Mouse (Mus musculus) cerebellum, postnatal 25 days (tissue): ENCODE measurements around the gene Tacc2.
"Not testable (repeated sequence)": the region's sequence is repeated elsewhere in the genome, so short reads cannot be mapped to it uniquely, and the experiment has no call there.

Experiments used
- DNase-seq, 2 experiments: peaks; one replicate each; pipeline ENCODE4 v3.0.0; 2021; ENCODE audit warnings: mixed read lengths in 2 of 2

The Tacc2 gene

GRCm38 (mm10) chr7:130577388-130578003 lies at the start of gene Tacc2:
TSS of gene Tacc2 (plus strand) at chr7:130577438.
- no peak for DNase-seq

- not testable (repeated sequence) for DNase-seq
Observed at GRCm38 (mm10) chr7:130531138-130531537, 46.1 kb upstream of the Tacc2 start.

GRCm38 (mm10) chr7:130533316-130534260 lies 43.6 kb upstream of the Tacc2 start:
- peak; percentile 89 to 95 for DNase-seq

DNA sequence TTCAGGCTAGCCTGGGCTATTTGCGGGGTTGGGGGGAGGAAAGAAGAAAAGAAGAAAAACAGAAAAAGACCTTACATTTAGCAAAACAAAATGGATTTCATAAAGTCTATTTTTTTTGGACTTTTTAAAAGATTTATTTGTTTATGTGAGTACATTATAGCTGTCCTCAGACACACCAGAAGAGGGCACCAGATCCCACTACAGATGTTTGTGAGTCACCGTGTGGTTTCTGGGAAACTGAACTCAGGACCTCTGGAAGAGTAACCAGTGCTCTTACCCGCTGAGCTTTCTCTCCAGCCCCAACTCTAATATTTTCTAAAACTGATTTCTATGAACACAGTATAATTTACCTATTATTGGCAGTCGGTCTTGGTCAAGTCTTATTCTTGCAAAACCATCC lies 42.1 kb upstream of the Tacc2 start:
- no peak for DNase-seq

DNA sequence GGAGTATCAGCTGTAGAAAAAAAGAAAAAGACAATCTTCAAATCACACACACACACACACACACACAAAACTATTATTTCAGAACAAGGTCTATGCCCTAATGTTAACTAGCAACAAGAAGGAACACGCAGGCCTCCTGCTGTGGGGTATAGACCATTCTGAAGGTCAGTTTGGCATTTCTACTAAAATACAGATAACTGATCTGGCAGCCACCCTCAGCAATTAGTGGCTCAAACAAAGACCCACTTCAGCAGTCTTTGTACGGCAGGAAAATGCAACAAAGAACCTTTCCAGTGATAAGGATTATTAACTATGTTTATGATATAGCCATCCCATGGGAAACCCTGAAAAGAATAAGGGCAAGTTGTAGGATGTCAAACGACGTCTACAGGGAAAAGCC lies 40.2 kb upstream of the Tacc2 start:
- DNase-seq = no peak

DNA sequence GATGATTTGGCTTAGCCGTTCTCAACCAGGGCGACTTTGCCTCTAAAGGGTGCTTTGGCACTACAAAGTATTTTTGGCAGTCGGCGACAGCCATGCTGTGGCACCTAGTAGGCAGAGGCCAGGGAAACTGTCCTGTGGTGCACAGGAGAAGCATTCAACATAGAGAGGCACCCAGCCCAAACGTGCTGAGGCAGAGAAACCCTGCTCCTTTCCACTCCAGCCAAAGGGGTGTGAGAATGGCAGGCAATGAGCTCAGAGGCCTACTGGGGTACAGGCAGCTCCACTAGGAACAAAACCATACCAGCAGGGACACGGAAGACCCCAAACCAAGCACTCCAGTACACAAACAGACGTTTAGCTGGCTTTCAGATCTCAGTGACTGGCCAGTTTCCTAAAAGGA lies 37.1 kb upstream of the Tacc2 start:
- no peak for DNase-seq

- DNase-seq = no peak
Observed at GRCm38 (mm10) chr7:130543181-130543580, 34.1 kb upstream of the Tacc2 start.

DNA sequence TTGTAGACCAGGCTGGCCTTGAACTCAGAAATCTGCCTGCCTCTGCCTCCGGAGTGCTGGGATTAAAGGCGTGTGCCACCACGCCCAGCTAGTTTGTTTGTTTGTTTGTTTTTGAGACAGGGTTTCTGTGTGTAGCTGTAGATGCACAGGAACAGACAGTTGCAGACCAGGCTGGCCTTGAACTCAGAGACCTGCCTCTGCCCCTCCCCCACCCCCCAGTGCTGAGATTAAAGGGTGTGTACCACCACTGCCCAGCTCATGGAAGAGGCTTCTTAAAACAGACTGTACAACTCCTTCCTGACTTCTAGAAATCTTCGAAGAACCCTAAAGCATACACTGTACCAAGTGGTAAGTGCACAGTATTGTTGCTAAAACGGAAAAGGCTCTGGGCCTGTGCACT lies 31.8 kb upstream of the Tacc2 start:
- DNase-seq = no peak

GRCm38 (mm10) chr7:130545893-130546292 lies 31.3 kb upstream of the Tacc2 start:
- no peak for DNase-seq

DNA sequence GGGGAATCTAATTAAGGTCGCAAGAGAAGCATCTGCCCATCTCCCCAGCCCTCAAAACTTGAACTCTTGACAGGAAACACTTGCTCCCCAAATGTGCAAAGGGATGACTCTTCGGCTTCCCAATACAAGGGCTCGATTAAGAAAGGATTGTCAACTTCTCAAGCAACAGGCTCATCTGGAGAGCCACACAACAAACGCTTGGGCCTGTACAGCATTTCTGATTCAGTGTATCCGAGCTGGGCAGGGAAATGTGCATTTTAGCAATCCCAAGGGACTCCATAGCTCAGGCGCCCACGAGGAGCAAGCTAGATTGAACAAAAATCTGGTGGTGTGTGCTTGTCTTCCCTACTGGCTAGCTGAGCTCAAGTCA lies 30.8 kb upstream of the Tacc2 start:
- DNase-seq = no peak

DNA sequence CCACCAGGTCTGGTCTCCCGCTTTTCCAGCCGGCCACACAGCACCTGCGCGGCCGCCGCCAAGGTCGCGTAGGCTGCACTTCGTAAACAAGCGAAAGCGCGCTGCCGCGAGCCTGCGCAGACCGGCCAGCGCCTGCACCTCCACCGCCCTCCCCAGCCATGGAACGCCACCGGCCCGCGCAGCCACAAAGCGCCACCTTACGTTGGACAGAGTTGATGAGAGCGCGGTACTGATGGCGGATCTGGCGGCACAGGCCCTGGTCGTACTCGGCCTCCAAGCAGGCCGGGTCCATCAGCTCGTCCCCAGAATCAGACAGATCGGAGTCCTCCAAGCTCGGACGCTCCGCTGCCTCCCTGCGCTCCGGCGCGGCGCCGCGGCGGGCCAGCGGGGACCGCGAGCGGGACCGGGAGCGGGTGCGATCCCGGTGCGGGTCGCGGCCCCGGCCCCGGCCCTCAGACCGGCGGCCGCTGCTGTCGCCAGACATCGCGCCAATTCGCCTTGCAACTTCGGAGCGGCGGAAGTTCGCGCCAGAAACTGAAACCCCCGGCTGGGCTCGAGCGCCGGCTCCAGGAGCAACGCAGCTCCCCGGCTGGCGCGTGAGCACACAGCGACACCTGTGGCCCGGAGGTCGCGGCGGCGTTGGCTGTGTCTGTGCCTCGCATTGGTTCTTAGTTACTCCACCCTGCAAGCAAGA lies 30.3 kb upstream of the Tacc2 start:
- peak; percentile 95 to 97 for DNase-seq

DNA sequence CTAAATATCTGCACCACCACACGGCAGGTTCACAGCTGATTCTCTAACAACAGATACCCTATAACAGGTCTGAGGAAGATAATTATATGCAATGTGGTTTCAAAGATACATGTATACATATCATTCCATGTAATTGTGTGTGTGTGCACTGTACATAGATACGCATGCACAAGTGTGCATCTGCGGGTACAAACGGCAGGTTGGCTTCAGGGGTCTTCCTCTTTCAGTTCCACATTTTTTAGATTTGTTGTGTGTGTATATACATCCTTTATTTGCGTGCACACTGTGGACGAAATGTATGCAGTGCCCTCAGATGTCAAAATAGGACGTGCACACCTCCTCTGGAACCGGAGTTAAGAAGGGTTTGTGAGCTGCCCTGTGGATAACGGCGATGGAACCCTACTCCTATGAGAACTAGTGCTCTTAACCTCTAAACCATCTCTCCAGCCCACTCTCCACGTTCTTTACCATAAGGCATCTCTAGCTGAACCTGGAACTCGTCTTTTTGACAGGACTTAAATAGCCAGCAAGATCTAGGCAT lies 29.5 kb upstream of the Tacc2 start:
- DNase-seq = no peak

DNA sequence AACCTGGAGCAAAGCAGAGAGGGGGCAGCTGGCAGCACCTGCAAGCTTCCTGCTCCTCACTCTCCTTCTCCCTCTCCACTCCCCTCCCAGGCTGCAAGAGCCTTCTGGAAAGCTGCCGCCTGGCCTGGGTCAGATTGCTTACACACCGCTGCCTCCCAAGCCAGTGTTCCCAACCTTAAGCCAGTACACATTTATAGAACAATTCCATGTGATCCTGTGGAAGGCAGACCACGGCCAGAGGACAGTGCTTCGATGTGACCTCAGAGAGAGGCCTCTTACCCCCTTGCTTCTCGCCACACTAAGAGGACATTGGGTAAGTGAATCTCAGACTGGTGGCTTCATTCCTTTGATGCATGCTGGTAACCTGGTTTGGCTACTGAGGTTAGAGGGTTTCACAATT lies 24.5 kb upstream of the Tacc2 start:
- peak; percentile 77 to 84 for DNase-seq

DNA sequence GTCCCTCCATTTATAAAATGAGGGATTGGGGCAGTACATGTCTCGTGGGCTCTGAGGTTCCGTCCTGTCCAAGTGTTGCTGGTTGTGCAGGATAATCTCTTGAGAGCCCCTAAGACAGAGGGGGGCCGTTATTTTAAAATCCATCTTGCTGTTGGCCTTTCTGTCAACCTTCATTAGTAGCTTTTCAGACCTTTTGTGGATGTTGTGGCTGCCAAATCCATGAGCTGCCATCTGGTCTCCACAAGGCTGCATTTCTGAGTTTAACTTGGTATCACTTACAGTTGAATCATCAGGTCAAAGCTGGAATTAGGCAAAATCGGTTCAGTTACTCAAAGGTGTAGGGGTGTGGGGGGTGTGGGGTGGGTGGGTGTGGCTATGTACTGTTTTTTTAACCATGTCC lies 23.9 kb upstream of the Tacc2 start:
- peak; percentile 64 to 65 for DNase-seq

DNA sequence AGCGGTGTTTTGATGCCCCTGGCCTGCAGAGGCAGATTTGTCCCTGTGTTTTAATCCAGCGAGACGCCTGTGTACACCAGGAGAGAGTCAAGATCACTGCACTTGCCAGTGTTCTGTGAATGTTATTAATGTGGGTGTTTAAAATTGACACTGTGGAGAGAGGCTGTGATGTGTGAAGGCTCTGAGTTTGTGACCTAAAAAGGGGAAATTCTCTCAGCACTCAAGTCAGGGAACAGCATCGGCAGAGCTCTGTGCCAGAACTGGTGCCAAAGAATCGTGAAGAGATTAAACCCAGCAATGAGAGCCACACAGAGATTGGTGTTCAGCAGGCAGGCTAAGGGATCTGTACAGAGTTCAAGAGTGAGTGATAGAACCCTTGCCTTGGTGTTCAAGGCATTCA lies 21.6 kb upstream of the Tacc2 start:
- DNase-seq = peak in 1 of 2 experiments; percentile 19

GRCm38 (mm10) chr7:130558592-130558991 lies 18.6 kb upstream of the Tacc2 start:
- no peak for DNase-seq

GRCm38 (mm10) chr7:130560933-130561332 lies 16.3 kb upstream of the Tacc2 start:
- DNase-seq = no peak

DNA sequence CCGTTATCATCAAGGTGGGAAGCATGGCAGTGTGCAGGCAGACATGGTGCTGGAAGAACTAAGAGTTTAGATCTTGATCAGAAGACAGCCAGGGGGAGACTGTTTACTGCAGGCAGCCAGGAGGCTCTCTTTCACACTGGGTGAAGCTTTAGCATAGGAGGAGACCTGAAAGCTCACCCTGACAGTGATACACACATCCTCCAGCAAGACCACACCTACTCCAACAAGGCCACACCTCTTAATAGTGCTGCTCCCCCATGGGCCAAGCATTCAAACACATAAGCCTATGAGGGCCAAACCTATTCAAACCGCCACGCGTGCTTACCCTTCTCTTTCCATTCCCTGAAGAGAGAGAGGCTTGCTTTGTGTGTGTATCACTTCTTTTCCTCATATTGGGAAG lies 14.0 kb upstream of the Tacc2 start:
- no peak for DNase-seq

DNA sequence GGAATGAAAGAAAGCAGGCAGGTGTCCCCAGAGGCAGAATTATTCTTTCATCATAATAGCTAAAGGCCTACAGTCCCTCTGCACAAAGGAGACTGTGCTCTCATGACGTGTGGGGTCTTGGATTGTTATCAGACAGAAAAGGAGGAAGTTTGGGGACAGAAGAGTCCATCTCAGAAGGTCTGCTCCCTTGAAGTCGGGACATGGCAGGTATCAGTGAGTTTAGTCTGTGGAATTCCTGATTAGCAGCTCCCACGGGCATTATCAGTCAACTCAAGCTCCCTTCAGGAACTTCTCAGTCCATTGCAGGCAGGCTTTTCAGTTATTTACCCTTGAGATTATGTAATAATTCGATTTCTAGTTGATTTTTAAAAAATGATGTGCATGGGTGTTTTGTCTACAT lies 13.4 kb upstream of the Tacc2 start:
- DNase-seq = no peak

DNA sequence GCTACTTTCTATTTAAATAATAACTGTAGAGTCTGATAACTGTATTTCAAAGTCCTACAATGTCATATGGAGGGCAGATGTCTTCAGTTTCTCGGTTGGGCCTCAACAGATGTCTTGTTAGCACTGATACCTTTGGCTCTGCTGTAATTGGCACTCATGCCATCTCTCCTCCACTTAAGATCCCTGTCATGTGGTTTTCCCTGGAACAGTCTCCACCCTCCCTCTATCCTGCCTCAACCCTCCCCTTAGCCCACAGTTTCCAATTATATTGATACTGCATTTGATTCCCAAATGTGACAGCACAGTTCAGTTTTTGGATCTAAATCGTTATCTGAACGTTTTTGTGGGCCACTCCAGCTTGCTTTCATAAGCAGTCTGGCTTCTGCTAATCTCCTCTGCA lies 12.6 kb upstream of the Tacc2 start:
- DNase-seq = no peak

DNA sequence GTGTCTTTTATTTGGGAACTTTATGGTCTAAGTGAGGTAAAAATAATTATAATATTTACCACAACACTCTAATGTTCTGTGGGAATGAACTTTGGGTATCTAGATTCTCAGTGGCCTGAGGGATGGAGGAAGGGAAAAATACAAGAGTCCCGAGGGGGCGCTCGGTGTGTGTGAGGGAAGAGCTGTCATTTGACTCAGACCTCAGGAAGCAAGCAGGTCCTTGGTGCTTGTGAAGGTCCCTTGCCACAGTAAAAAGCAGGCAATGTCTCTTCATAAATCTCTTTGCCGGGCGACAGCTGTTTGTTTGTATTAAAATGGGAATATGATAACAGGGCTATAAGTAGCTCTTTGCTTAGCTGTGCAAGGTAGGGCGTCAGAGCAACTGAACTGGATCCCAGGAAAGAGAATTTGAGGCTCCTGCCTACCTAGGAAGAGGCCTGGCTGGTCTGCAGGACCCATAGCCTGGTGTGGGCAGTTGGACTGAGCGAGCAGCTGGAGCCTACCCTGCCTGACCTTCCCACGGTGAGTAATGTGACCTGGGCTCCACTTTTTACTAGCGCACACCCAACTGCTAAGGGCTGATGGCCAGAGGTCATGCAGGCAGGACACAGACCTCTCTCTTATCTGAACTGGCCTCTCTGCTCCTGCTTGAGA lies 8.3 kb upstream of the Tacc2 start:
- no peak for DNase-seq

GRCm38 (mm10) chr7:130570472-130570871 lies 6.8 kb upstream of the Tacc2 start:
- DNase-seq = no peak

DNA sequence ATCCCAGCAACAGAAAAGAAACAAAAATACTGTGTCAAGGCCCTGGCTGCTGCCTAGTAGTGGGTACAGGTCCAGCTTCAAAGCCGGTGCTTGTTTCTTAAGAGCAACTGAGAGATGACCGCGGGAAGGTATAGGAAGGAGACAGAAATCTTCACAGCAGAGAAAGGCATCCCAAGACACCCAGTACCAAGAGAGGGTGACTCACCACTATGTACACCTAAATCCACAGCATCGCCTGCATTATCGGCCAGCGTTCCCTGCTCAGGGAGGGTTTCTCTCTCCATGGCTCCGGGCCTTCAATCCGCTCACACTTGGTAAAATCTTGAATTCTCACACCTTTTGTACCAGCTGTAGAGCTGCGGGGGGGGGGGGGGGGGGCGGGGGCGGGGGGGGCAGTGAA lies 4.4 kb upstream of the Tacc2 start, which contains the start of gene Nsmce4a:
Gene Nsmce4a, minus strand, starts transcription at position 298 of the 400 bp plus-strand sequence.
- no peak for DNase-seq
